Mouse (Mus musculus) heart, postnatal 0 days (tissue): ENCODE results near the gene Tedc1. TPM values are rescaled to one million over a fixed set of nuclear protein-coding genes. Genes with fewer than 3 reads are reported as not detected.

Experiments
- ATAC-seq: fragments of 200-750 bp; cut with Nextera tagmentation; 2 replicates; pipeline ENCODE4 v1.8.0; 2017; ENCODE audit warnings: low read depth, moderate number of reproducible peaks, moderate library complexity; ENCODE audit not compliant: insufficient read depth
- DNase-seq: peaks from one replicate; pipeline ENCODE4 v3.0.0-alpha.2; 2016; ENCODE audit warnings: low spot score
- H3K27ac ChIP-seq: fragments of 300-500 bp; sonication (generic); 2 replicates; pipeline ENCODE4 v1.5.1; 2014; ENCODE audit warnings: low read depth, mild to moderate bottlenecking
- H3K27me3 ChIP-seq: fragments of 300-500 bp; sonication (generic); 2 replicates; pipeline ENCODE4 v1.6.1; 2014; ENCODE audit warnings: low read length, mixed read lengths; ENCODE audit not compliant: control insufficient read depth, insufficient read depth
- H3K36me3 ChIP-seq: fragments of 300-500 bp; sonication (generic); replicated peaks from 2 replicates; pipeline ENCODE4 v1.6.1; 2014; ENCODE audit warnings: low read length, mixed read lengths; ENCODE audit not compliant: control insufficient read depth, insufficient read depth
- H3K4me1 ChIP-seq: fragments of 300-500 bp; sonication (generic); 2 replicates; pipeline ENCODE4 v1.6.1; 2014; ENCODE audit warnings: antibody characterized with exemption; ENCODE audit not compliant: control insufficient read depth, insufficient read depth
- H3K4me2 ChIP-seq: fragments of 300-500 bp; sonication (generic); 2 replicates; pipeline ENCODE4 v1.6.1; 2014; ENCODE audit warnings: low read depth, mild to moderate bottlenecking, low read length, moderate library complexity
- H3K4me3 ChIP-seq: fragments of 300-500 bp; sonication (generic); 2 replicates; pipeline ENCODE4 v1.5.1; 2014; ENCODE audit warnings: low read depth, low read length
- H3K9ac ChIP-seq: fragments of 300-500 bp; sonication (generic); replicated peaks from 2 replicates; pipeline ENCODE4 v1.6.1; 2014; ENCODE audit warnings: low read depth, low read length, mixed read lengths
- H3K9me3 ChIP-seq: fragments of 300-500 bp; sonication (generic); replicated peaks from 2 replicates; pipeline ENCODE4 v1.6.1; 2016; ENCODE audit warnings: low read length; ENCODE audit not compliant: control insufficient read depth
- CTCF ChIP-seq: IDR thresholded peaks from 2 replicates; pipeline ENCODE4 v1.5.1; 2016; ENCODE audit warnings: antibody characterized with exemption, control low read depth, low read depth
- EP300 ChIP-seq: IDR thresholded peaks from 2 replicates; pipeline ENCODE4 v1.6.1; 2016; ENCODE audit warnings: antibody characterized with exemption, low read depth
- WGBS: fragments of 180-500 bp; shearing (Covaris S2); extraction: QIAGEN DNeasy Blood & Tissue Kit; methylation state at CpG from one replicate; pipeline ENCODE4 v1.1.7; 2014; 5-methylcytosine and 5-hydroxymethylcytosine counted together
- polyA plus RNA-seq: library from polyadenylated mRNA; unstranded; fragments of >200 nt; fragmentation: Nextera tagmentation; extraction: Ambion mirVana; gene quantifications from 2 replicates; pipeline ENCODE4 v1.2.1, GENCODE M21; 2015
- total RNA-seq: library from RNA; depleted of rRNA; stranded (reverse); fragments of >200 nt; gene quantifications from 2 replicates; pipeline ENCODE4 v1.2.3, GENCODE M21; 2014; ENCODE audit warnings: low replicate concordance

Gene Tedc1
- total and polyA plus RNA-seq, 2 experiments from 2014 or later = 4.5 to 6.7 TPM

DNA sequence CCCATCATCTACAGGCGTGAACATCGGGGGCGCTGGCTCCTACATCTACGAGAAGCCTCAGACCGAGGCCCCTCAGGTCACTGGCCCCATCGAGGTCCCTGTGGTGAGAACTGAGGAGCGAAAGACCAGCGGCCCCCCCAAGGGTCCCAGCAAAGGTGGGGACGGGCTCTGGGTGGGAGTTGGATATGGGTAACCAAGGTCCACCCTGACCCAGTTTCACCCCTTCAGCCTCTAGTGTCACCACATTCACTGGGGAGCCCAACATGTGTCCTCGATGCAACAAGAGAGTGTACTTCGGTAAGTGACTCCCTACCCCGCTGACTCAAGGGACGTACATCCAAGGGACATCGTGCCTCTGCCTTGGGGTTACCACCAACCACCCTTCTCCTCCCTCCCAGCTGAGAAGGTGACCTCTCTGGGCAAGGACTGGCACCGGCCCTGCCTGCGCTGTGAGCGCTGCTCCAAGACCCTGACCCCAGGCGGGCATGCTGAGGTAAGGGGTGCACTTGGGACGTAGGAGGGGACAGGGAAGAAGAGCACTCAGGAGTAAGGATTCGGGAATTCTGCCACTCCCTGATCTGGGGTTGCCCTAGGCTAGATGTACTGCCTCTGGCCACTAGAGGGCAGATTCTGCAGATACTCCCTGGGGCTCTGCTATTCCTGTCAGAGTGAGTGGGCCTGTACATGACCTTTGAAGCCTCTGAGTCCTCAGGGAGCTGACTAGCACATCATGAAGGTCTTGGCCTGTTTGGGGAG lies 12.0 kb upstream of the Tedc1 start:
- Histone ChIP-seq H3K4me2 (peak overlapping the region; percentile 91), H3K9ac (peak overlapping the region; percentile 75; the same call in 1 of the 2 replicates), H3K9me3 (no peaks in the 10 kb centered on the region), H3K36me3 (peaks cover 31% of the 10 kb centered on the region), H3K4me3 (peak overlapping the region; percentile 88; the same call in 1 of the 2 replicates), H3K27me3 (no peaks in the 10 kb centered on the region), H3K4me1 (peaks cover 56% of the 10 kb centered on the region), H3K27ac (peak overlapping the region; percentile 98)
- 52% methylated on average over 20 of the region's 20 CpGs for WGBS
- TF ChIP-seq EP300 = no peak
- TF ChIP-seq CTCF = peak; percentile 64
- DNase-seq (no peak), ATAC-seq (no peak)

DNA sequence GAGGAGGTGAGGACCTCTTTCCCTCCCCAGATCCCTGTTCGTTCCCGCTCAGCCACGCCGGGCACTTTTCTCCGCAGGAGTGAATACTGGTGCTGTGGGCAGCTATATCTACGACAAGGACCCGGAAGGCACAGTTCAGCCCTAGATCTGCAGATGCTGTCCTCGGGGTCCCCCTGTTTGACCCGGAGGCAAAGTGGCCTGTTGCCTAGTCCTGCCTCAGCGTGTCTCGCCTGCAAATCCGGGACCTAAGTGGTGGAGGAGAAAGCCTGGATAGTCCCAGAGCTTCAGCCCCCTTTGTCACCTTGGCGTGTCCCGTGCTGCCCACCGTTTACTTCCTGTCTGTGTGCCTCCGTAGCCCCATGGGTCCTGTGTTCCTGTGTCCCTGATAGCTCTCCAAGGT lies 11.3 kb upstream of the Tedc1 start:
- ATAC-seq (no peak), DNase-seq (no peak)
- H3K27me3 ChIP-seq = no peaks in the 10 kb centered on the region
- peaks cover 31% of the 10 kb centered on the region for H3K36me3 ChIP-seq
- H3K9me3 ChIP-seq = no peaks in the 10 kb centered on the region
- WGBS = 78% methylated on average over 16 of the region's 16 CpGs
- H3K4me2 ChIP-seq = 0 out of 2 replicates have a peak overlapping the region, but pooled peaks have one; percentile 22
- H3K27ac ChIP-seq = peak overlapping the region; percentile 98
- no peak overlapping the region for H3K9ac ChIP-seq
- TF ChIP-seq CTCF (no peak), EP300 (peak; percentile 37; the same call in 1 of the 2 replicates)
- peaks cover 52% of the 10 kb centered on the region for H3K4me1 ChIP-seq
- peak overlapping the region; percentile 8; the same call in 1 of the 2 replicates for H3K4me3 ChIP-seq

DNA sequence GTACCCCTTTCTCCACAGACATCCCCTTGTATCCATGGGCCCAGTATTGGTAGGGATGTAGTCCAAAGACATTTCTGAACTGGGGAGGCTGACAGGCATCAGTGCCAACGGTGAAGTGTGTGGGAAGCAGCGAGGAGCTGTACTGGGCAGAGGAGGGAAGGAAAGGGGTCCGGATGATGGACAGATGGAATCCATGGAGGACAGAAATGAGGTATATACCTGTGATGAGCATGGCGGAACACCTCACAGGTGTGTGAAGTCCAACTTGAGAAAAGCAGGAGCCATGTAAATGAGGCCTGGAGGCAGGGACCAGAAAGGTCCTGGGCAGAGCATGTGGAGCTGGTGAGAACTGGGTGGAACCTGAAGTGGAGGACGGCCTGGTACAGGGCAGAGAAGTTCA lies 10.6 kb upstream of the Tedc1 start:
- no peak overlapping the region for H3K4me3 ChIP-seq
- 67% methylated on average over 5 of the region's 5 CpGs for WGBS
- ATAC-seq (no peak), DNase-seq (no peak)
- H3K9ac ChIP-seq = no peak overlapping the region
- H3K36me3 ChIP-seq = peaks cover 31% of the 10 kb centered on the region
- TF ChIP-seq EP300 (no peak), CTCF (no peak)
- peaks cover 55% of the 10 kb centered on the region for H3K4me1 ChIP-seq
- H3K27me3 ChIP-seq = no peaks in the 10 kb centered on the region
- H3K9me3 ChIP-seq = no peaks in the 10 kb centered on the region
- no peak overlapping the region for H3K4me2 ChIP-seq
- H3K27ac ChIP-seq = peak overlapping the region; percentile 89

DNA sequence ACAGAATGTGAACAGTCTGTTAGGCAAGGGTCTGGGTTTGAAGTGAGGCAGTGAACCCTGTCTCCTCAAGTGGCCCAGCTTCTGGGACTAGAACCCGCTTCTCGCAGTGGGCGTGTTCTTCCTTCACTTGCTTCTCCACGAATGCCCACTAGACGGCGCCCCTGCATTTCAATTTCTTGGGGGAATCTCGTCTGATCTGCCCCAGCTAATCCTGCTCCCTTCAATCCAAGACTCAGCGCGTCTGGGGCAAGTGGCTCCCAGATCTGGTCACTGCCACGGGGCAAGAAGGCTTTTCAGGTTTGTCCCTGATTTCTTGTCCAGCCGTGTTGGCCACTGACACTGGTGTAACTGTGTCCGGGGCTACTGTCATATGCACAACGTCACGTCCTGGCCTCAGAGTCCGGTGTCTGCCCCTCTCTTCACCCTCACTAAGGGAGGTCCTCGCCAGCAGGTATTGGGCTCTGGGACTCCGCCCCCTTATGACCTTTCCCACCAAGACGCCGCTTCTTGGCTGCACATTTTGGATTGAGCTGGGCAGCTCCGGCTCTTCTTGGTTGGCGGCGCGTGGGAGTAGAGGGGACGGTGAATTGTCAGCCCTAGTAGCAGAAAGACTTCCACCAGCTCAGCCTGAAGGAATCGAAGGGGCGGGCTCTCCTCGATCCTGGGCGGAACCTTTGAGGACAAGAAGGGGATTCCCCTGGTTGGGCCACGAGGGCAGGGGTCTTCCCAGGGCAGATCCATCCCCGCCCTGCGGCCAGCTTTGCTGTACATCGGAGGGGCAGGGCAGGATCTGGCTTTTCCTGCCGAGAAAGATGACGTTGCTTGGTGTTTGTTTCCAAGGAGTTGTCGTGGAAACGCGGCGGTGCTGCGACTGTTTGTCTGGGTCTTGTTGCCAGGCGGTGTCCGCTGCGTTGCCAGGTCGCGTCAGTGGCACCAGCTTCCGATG lies 9.8 kb upstream of the Tedc1 start, which contains the start of gene Crip1:
Crip1 (plus strand) TSS at position 205 of the 946 bp plus-strand sequence.
- Histone ChIP-seq H3K4me1 (peaks cover 62% of the 10 kb centered on the region), H3K27me3 (no peaks in the 10 kb centered on the region), H3K9me3 (no peaks in the 10 kb centered on the region), H3K27ac (peak within 1 kb of the TSS; percentile 98), H3K36me3 (peaks cover 31% of the 10 kb centered on the region), H3K4me2 (peak within 1 kb of the TSS; percentile 50), H3K9ac (0 out of 2 replicates have a peak within 1 kb of the TSS, but pooled peaks have one; percentile 30), H3K4me3 (peak within 1 kb of the TSS; percentile 8)
- WGBS = 11% methylated on average over 45 of the region's 45 CpGs
- ATAC-seq (peak; percentile 13), DNase-seq (peak; percentile 77)
- TF ChIP-seq EP300 (no peak; the same call in 1 of the 2 replicates), CTCF (peak; percentile 72)

DNA sequence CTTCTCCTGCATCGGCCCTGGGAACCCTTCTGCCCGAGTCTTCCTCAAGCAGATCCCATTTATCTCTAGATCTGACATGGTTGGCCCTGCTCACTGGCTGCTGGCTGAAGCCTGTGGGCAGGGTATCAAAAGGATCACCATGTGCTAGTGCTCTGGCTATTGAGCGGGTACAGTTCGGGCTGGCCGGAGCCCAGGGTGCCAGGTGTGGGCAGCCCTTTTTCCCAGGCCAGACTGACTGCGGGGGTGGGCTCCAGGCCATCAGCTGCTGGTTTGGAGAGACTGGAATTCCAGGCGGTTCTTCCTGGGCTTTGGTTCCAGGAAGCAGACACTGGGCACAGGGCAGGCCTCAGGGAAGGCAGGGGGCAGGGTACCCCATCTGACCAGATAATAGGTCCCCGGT lies 8.7 kb upstream of the Tedc1 start:
- Histone ChIP-seq H3K27ac (peak overlapping the region; percentile 89), H3K27me3 (no peaks in the 10 kb centered on the region), H3K4me1 (peaks cover 65% of the 10 kb centered on the region), H3K4me2 (no peak overlapping the region), H3K4me3 (no peak overlapping the region), H3K36me3 (peaks cover 31% of the 10 kb centered on the region), H3K9ac (no peak overlapping the region), H3K9me3 (no peaks in the 10 kb centered on the region)
- ATAC-seq (no peak), DNase-seq (no peak)
- WGBS = 48% methylated on average over 8 of the region's 8 CpGs
- TF ChIP-seq EP300 (no peak), CTCF (no peak)
